Mouse (Mus musculus) cerebellum, adult 11-12 months (tissue): ENCODE data around the gene Gm17190.
"Not testable (repeated sequence)": the region's sequence is repeated elsewhere in the genome, so short reads cannot be mapped to it uniquely, and the experiment has no call there.

Experiments used
- DNase-seq: peaks from one replicate; pipeline ENCODE4 v3.0.0; 2022

Gene Gm17190

DNA sequence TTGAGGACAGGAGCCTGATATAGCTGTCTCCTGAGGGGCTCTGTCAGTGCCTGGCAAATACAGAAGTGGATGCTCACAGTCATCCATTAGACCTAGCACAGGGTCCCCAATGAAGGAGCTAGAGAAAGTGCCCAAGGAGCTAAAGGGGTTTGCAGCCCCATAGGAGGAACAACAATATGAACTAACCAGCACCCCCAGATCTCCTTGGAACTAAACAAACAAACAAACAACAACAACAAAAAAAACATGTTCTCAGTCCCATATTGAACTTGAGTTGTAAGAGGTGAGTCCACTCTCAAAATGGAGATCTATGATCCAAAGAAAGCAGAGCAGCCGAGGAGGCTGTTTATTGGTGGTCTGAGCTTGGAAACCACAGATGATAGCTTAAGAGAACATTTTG lies at the start of gene Gm17190:
Gm17190 (plus strand) TSS at position 301 of the 400 bp plus-strand sequence.
- not testable (repeated sequence) for DNase-seq

DNA sequence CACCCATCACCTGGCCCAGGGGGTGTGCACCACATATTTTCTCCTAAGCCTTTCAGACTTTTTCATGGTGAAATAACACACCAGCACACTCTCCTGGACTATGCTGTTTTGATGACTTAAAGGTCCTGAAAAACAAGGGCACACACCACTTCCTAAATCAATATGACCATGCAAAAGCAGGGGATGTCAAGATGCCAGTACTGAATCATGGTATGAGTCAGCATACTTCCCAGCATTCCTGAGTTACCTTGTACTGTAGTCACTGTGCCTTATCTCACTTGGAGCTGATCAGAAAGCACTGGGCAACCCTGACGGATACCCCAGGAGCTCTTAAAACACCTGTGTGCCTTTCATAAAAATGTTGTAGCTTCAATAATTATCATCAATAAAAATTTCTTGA lies 42.3 kb upstream of the Gm17190 start:
- no peak for DNase-seq

GRCm38 (mm10) chr13:96040275-96041042 lies 41.4 kb upstream of the Gm17190 start:
- DNase-seq: no peak

DNA sequence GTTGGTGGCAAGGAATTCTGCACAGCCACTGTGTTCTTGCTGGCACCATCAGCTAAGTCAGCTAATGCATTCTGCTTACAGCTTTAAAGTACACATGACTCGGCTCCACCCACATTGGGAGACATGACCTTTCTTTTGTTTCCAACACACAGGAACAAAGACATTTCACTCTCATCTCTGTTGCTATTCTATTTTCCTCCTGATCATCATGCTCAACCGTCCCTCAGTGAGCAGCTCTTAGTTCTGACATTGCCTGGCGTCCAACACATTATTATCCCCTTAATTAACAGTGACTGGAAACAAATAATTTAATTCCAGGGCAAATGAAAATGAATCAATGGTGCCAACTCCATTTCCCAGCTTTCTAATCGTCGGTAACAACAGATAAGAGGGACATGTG lies 36.5 kb upstream of the Gm17190 start:
- no peak for DNase-seq

GRCm38 (mm10) chr13:96052755-96053154 lies 29.1 kb upstream of the Gm17190 start:
- no peak for DNase-seq

GRCm38 (mm10) chr13:96073555-96073954 lies 8.3 kb upstream of the Gm17190 start:
- DNase-seq: no peak

- not testable (repeated sequence) for DNase-seq
Observed at GRCm38 (mm10) chr13:96081276-96081675, 578 bp upstream of the Gm17190 start, which contains the start of gene Gm20075. Gene Gm20075 (minus strand): TSS chr13:96081376.

DNA sequence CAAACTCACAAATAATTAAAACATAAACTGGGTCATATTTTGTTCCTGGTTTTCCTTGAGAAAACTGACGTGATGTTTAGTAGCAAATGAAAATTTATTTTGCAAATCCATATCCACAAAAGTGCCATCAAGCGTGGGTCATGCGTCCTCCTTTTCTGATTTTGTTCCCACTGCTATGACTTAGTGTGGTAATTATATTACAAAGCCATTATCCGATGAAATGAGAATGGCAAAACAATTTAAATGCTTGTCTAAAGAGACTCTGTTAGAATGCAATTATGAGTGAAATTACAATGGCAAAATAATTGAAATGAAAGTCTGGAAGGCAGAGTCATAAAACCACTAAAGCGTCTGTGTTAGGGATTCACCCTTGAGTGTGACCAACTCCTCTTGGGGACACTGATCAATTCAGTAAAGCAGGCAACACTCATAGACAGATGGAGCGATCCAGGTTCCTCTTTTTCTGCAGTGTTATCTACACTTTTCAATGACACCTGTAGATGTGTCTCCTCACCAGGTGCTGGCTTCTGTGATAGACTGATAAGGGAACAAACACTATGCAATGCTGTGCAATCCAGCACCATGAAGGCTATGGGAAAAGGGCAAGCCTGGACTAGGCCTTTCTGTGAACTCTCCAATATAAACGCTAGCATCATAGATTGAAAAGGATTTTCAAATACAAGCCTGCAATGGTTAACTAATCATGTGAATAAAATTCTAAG lies 3.9 kb downstream of the Gm17190 start:
- no peak for DNase-seq

DNA sequence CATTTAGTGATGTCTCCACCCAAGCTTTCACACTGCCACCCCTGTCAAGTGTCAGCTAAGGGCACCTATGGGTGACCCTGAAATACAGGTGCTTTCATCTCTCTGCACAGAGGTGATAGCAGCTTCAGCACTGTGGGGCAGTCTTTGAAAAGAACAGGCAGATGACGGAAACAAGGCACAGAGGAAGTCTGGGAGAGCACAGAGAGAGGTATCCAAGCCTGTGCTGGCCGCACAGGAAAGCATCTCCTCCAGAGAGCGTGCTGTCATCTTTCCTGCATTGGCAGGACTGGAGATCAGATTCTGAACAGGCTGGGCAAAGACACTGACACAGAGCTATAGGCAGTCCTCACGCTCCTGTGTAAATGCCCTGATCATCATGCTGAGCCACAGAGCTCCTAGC lies 9.1 kb downstream of the Gm17190 start:
- no peak for DNase-seq

GRCm38 (mm10) chr13:96106367-96106766 lies 24.5 kb downstream of the Gm17190 start:
- DNase-seq: no peak

- no peak for DNase-seq
Observed at GRCm38 (mm10) chr13:96110767-96111166, 28.9 kb downstream of the Gm17190 start.

GRCm38 (mm10) chr13:96112711-96113110 lies 30.9 kb downstream of the Gm17190 start:
- DNase-seq: no peak

DNA sequence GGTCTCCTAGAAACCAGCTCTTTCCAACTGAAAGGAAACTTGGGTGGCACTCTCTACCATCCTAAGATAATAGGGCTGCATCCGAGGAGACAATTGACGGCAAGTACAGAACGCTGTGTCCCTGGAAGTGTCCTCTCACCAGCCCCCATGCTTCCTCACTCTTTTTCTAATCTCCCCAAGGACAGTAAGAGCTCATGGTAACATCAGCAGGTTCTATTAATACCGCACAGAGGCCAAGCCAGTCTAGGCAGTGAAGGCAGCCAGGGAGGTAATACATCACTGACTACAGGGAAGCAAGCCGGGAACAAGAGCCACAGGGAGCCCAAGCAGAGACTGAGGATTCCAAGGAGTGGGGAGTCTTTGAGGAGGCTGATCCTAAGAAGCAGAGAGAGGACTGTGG lies 43.2 kb downstream of the Gm17190 start:
- no peak for DNase-seq

GRCm38 (mm10) chr13:96126669-96127068 lies 44.8 kb downstream of the Gm17190 start:
- no peak for DNase-seq

DNA sequence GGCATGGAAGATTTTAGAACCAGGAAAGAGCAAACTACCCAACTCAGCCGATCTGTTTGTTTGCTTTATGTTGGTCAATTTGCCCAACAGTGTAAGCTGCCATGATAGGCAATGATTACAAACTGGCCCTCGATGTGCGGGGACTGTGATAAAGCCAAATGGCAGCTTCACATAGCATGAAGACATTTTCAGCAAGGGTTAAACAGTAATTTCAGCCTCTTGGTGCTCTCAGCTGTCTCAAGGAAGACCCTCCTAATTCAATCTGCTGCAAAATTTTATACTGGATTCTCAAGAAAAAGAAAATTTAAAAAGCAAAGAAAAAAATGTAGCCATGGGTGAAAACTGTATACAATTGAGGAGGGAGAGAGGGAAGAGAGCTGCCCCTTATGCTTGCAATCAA lies 47.2 kb downstream of the Gm17190 start:
- no peak for DNase-seq

DNA sequence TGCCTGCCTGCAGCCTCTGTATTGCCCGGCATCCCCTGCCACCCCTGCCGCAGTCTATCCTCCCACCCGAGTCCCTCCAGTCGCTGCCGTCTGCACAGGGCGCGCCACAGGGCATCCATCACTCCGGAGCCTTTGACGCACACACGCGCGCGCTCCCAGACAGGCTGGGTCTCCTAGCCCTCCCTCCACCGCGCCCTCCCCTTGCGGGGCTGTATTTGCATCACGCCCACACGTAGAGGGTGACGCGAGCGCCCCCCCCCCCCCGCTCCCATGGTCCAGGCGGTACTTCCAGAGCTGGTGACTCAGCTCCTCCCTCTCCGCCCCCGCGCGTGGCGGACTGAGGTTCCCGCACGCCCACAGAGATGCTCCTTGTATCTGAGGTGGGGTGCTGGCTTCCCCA lies 49.2 kb downstream of the Gm17190 start:
- DNase-seq: peak; percentile 18

GRCm38 (mm10) chr13:96131911-96132310 lies 50.1 kb downstream of the Gm17190 start:
- DNase-seq: no peak

DNA sequence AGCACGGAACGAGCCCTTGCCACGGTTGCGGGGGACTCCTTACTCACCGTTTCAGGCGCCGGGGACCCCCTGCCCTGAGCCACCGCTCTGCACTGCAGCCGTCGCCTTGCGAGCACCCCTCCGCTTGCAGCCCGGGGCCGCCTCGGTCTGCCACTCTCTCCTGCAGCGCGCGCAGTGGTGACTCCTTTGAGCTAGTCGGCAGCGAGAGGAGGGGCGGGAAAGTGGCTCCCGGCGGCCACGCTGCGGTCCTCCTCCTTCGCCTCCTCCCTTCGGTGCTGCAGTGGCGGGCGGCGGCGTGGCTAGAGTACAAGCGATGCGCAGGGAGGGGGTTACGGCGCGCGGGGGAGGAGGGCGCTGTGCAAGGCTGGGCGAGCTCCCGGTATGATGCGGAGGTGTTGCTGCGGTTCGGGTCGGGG lies 50.6 kb downstream of the Gm17190 start, which contains the start of gene Sv2c:
Sv2c (minus strand) TSS at position 177 of the 416 bp plus-strand sequence.
- DNase-seq: peak; percentile 5
